Mouse (Mus musculus) T-cell, adult 2 months (primary cell): ENCODE measurements around the gene P2rx3.

Experiments used
- DNase-seq: peaks from one replicate; pipeline ENCODE4 v3.0.0; 2022; ENCODE audit warnings: low spot score

The P2rx3 gene

GRCm38 (mm10) chr2:85043623-85044022 lies 6.4 kb upstream of the P2rx3 start:
- DNase-seq: no peak

GRCm38 (mm10) chr2:85038336-85038735 lies 1.1 kb upstream of the P2rx3 start:
- DNase-seq: no peak

GRCm38 (mm10) chr2:85036507-85037046 lies 685 bp downstream of the P2rx3 start:
- no peak for DNase-seq

- no peak for DNase-seq
Observed at GRCm38 (mm10) chr2:85034169-85034568, 3.1 kb downstream of the P2rx3 start.

- DNase-seq: no peak
Observed at GRCm38 (mm10) chr2:85033121-85033520, 4.1 kb downstream of the P2rx3 start.

GRCm38 (mm10) chr2:85030989-85031388 lies 6.3 kb downstream of the P2rx3 start:
- no peak for DNase-seq

GRCm38 (mm10) chr2:85029897-85030296 lies 7.4 kb downstream of the P2rx3 start:
- DNase-seq: no peak

- DNase-seq: no peak
Observed at GRCm38 (mm10) chr2:85027281-85027680, 10.0 kb downstream of the P2rx3 start.

GRCm38 (mm10) chr2:85026178-85026577 lies 11.1 kb downstream of the P2rx3 start:
- no peak for DNase-seq

GRCm38 (mm10) chr2:85022043-85022442 lies 15.2 kb downstream of the P2rx3 start:
- no peak for DNase-seq

- DNase-seq: no peak
Observed at GRCm38 (mm10) chr2:85014588-85014982, 22.7 kb downstream of the P2rx3 start.

GRCm38 (mm10) chr2:85013826-85014587 lies 23.3 kb downstream of the P2rx3 start:
- DNase-seq: peak; percentile 26

- no peak for DNase-seq
Observed at GRCm38 (mm10) chr2:85012679-85013078, 24.6 kb downstream of the P2rx3 start.

- no peak for DNase-seq
Observed at GRCm38 (mm10) chr2:85011906-85012604, 25.2 kb downstream of the P2rx3 start.

GRCm38 (mm10) chr2:85009212-85009611 lies 28.1 kb downstream of the P2rx3 start:
- no peak for DNase-seq

- DNase-seq: peak; percentile 9
Observed at GRCm38 (mm10) chr2:85007729-85008128, 29.5 kb downstream of the P2rx3 start.

GRCm38 (mm10) chr2:85006600-85006999 lies 30.7 kb downstream of the P2rx3 start:
- no peak for DNase-seq

GRCm38 (mm10) chr2:85004341-85004740 lies 32.9 kb downstream of the P2rx3 start:
- DNase-seq: no peak

GRCm38 (mm10) chr2:85002575-85002974 lies 34.7 kb downstream of the P2rx3 start:
- no peak for DNase-seq

GRCm38 (mm10) chr2:85001497-85001896 lies 35.8 kb downstream of the P2rx3 start:
- DNase-seq: no peak

GRCm38 (mm10) chr2:84999486-85000181 lies 37.6 kb downstream of the P2rx3 start:
- DNase-seq: no peak

- no peak for DNase-seq
Observed at GRCm38 (mm10) chr2:84996376-84996775, 40.9 kb downstream of the P2rx3 start.

GRCm38 (mm10) chr2:84987930-84988329 lies 49.3 kb downstream of the P2rx3 start, which contains the start of gene Prg3:
Gene Prg3, plus strand, starts transcription at chr2:84988215.
- DNase-seq: no peak
